Mouse (Mus musculus) embryo, embryonic 10.5 days (tissue): ENCODE data around the gene Tspan5.

Experiments used
- DNase-seq: peaks from one replicate; pipeline ENCODE4 v3.0.0-alpha.2; 2015; ENCODE audit warnings: low spot score

The Tspan5 gene

DNA sequence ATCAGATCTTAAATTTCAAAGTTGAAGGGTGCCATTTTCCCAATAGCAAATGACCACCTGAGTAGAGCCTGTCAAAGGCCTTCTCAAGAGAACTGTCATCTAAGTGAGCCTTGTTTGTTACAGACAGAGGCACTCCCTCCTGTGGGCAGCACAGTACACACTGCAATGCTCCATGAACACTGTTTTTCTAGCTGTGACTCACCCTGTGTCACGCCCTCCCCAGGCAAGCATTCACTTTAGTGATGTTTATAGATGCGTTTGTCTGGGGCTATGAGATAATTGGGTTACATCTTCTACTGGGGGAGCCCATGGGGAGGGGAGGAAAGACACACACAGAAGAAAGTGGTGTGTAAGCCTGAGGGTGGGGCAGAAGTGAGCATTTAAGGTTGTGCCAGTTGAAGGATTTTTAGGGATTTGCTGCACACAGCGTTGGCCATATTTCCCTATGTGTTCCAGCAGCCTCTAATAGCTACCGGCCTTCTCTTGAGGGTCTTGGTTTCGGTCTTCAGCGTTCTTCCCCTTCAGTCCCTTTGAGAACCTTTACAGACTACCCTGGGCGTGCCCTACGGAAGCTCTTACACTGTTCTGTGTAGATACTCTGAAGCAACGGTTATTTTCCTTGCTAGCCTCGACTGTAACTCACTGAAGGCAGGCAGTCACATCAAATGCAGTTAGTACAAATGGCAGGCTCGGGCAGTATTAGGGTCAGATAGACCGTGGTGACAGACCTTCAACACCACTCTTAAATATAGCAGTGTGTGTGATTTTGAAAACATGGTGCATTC is 29.7 kb downstream of the Tspan5 start:
- DNase-seq, result no peak

GRCm38 (mm10) chr3:138773871-138774606 is 32.0 kb downstream of the Tspan5 start:
- DNase-seq, result no peak

- DNase-seq, result no peak
Measured at GRCm38 (mm10) chr3:138774607-138774943, 32.6 kb downstream of the Tspan5 start.

- no peak for DNase-seq
Measured at GRCm38 (mm10) chr3:138775926-138776715, 34.1 kb downstream of the Tspan5 start.

DNA sequence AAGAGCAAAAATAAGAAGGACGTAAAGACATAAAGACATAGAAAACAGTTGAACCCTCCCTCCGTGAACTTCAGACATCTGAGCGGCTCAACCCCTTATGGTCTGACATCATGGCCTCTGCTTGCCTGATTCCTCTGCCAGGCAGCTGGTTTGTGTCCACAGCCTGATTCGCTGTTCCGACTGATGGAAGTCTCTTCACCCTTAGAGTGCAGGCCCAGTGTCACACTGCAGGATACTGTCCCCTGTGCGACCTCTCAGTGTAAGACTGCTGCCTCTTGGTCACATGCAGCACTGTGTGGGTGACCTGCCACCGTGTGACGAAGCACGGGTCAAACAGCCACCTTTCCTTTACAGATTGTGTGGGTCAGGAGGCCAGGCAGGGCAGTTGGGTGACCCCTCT is 39.5 kb downstream of the Tspan5 start:
- no peak for DNase-seq

DNA sequence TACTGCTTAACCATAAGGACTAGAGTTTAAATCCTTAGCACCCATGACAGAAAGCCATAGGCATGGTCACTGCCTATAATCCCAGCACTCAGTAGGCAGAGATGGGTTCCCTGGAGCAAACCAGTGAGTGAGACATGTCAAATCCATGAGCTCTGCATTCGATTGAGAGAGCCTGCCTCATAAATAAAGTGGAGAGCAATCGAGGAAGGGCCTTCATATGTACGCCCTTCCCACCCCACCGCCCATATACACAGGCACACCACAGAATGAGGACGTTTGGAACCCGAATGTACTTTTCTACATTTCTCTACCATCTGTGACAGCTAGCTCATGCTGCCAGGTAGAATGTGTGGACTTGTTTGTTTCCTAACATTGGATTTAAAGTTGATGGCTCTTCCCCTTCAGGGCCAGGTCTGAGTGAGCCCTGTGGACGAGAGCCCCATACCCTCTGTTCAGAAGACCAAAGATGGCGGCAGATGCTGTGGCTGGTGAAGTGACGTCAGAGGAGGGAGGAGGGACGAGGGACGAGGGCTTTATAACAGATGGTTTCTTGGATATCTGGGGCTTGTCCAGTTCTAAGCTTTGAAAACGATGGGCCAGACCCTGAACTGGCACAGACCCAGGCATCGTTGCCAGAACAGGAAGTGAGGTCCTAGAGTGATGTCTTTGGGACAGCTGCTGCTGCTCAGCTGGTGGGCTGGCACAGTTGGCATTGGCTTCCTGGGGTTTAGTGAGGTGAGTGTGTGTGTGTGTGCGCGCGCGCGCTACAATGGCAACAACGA is 42.1 kb downstream of the Tspan5 start:
- no peak for DNase-seq

GRCm38 (mm10) chr3:138784641-138785025 is 42.6 kb downstream of the Tspan5 start:
- DNase-seq, result no peak

- DNase-seq, result no peak
Measured at GRCm38 (mm10) chr3:138787758-138788488, 45.9 kb downstream of the Tspan5 start.

GRCm38 (mm10) chr3:138788489-138788850 is 46.5 kb downstream of the Tspan5 start:
- DNase-seq, result no peak

GRCm38 (mm10) chr3:138789275-138789674 is 47.3 kb downstream of the Tspan5 start:
- no peak for DNase-seq

- DNase-seq, result no peak
Measured at GRCm38 (mm10) chr3:138794533-138794932, 52.5 kb downstream of the Tspan5 start.

- no peak for DNase-seq
Measured at GRCm38 (mm10) chr3:138795951-138796350, 54.0 kb downstream of the Tspan5 start.

DNA sequence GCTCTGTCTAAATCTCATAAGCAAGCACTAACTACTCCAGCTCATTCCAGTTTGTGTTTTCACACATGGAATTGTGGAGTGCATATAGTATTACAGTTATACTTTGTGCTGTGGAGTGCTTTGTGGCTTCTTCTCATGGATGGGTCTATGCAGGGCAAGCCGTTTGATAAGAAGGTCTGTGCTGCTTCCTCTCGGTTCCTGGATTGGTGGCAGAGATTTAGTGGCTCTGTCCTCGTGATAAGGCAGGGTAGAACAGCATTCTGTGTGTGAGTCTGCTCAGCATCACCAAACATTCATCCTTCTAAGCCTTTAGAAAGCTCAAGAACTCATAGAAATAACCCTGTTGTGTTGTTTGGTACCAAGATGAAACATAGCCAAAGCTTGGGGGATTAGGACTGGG is 54.6 kb downstream of the Tspan5 start:
- no peak for DNase-seq

- DNase-seq, result no peak
Measured at GRCm38 (mm10) chr3:138800664-138801411, 58.8 kb downstream of the Tspan5 start.

GRCm38 (mm10) chr3:138801661-138802060 is 59.7 kb downstream of the Tspan5 start:
- no peak for DNase-seq

GRCm38 (mm10) chr3:138802722-138803443 is 60.9 kb downstream of the Tspan5 start:
- no peak for DNase-seq

DNA sequence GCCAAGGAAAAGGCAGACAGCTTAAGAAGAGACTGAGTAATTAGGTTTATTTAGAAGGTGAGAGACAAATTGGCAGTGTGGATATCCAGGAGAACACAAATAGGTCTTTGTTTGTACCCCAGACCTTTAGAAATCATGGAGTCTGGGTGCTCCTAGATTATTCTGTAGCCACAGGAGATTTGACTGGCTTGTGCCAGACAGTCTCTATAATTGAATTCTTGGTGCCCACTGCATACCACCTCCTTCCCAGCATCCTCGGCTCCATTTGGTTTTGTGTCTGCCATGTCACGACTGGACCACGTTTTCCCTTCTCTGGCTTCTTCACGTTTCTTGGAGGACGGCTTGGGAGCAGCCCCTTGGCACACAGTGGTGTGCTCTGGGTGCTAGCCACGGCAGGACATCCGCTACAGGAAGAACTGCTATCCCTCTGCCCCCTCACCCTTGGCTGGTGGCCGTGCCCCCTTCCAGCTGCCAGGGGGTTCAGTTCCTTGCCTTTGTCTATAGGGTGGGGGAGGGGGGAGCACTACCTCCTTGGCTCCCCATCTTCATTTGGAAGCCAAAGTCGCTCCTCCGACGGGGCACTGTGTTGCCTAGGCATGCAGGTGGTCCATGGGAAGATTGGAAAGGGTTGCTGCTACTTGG is 61.6 kb downstream of the Tspan5 start:
- DNase-seq, result no peak

GRCm38 (mm10) chr3:138804104-138805048 is 62.4 kb downstream of the Tspan5 start:
- DNase-seq, result no peak
